Mouse (Mus musculus) monocyte, adult 5-6 weeks (primary cell): ENCODE measurements at regions not wholly inside any gene's neighbourhood (a gene's known extent, or its start where the extent isn't known, plus 50 kb on each side); places are given as distances from the start of the nearest gene placed in this dataset.

ENCODE experiments used
- ATAC-seq: fragments of 153-309, 156-312 bp; replicated peaks from 2 replicates; pipeline ENCODE4 v1.8.0; 2017; ENCODE audit warnings: mild to moderate bottlenecking; ENCODE audit not compliant: low TSS enrichment, insufficient number of reproducible peaks, severe bottlenecking, poor library complexity, low FRiP score

DNA sequence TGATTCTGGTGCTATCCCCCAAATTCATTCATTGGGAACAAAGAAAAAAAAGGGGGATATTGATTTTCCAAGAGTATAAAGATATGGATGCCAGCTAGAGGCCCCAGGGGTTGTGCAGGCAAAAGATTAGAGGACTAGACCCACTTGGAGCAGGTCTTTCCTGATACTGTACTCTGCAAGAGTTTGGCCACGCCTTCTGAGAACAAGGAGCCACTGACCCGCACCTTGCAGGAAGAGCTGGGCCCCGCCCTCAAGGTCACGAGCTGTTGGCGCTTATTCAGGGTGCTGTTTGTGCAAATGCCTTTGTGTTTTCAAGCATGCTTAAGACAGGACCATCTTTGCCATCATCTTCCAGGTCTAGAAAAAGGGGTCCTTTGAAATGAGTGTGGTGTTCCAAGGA, 54.5 kb upstream of the Slc7a1 start:
- no peak for ATAC-seq

DNA sequence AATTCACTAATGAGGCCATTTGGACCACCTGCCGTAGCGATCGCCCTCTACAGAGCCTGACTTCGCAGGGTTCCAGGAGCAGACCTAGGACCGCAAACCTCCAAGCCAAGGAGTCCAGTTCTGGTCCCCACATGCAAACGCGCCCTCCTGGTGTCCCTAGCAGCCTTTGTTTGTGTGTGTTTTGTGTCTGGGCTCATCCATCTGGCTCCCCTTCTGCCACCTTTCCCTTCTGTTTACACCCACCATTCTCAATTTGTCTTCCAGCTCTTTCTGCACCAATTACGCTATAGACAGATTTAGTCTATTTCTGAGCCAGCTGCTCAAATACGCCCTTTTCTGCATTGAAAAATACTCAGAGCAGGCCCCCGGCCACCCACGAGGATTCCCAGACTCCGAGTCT, 54.1 kb upstream of the Slc7a1 start:
- ATAC-seq = no peak

- ATAC-seq = no peak
Measured at GRCm38 (mm10) chr5:148452909-148453632, 53.4 kb upstream of the Slc7a1 start.

DNA sequence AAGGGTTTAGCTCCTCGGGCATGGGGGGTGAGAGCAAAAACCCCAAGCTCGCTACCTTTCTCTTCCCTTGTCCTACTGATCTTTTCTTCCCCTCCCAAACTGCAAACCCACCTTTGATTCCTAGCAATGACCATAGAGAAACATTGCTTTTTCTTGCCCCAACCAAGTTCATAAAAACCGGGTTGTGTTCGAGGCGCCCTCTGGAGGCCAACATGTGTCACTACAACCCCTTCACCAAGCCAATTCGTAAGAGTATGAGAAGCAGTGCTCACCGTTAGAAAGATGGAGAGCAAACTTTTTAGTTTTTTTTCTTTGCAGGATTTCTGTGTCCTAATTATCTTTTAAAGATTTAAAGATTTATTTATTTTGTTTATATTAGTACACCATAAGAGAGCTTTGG, 52.1 kb upstream of the Slc7a1 start:
- ATAC-seq = peak; percentile 74

DNA sequence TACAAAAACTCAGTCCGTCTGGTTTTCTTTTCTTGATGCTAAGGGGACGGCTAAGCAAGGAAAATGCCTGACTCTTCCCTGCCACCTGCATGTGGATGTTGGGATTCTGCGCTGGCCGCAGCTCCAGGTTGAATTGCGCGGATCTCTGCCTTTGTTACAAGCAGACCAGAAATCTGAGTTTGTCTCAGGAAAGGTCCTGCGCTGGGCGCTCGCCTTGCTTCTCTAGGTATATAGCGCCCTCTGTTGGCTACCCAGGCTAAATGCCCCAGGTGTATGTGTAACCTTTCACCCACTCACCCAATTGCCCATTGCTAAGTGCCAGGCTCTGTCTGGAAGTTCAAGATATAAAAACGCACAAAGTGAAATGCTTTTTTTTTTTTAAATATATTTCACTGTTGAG, 51.2 kb upstream of the Slc7a1 start:
- ATAC-seq = no peak
